9 mouse cellular contexts compared by ENCODE assay signal in genomic region chr11:55158785-55159359, GRCm38 (mm10). TPM values are rescaled to one million over a fixed set of nuclear protein-coding genes. Genes with fewer than 3 reads are reported as not detected.
DNase-seq lines count a peak whose midpoint lies in the region; ATAC-seq and TF ChIP-seq lines count a peak whose summit lies in the region.
"Had no signal": no experiment of that assay in that cellular context is flagged by ENCODE, and none has a peak within 500 bp of the region (broad histone marks: within the 10 kb centered on the region; RNA-seq: fewer than 3 reads in every experiment).

No protein-coding gene starts in this region.

- no peak overlapping the region for H3K4me3 ChIP-seq in intestine, embryonic 14.5 days (ENCODE audit: low read depth, low read length)
- H3K4me3 ChIP-seq in intestine, embryonic 16.5 days (ENCODE audit: low read length): no peak overlapping the region
- H3K4me3 ChIP-seq in left cerebral cortex, adult 2 months: no peak overlapping the region
- H3K4me3 ChIP-seq: embryonic facial prominence, embryonic 13.5 days had no signal

- no peaks in the 10 kb centered on the region for H3K27me3 ChIP-seq in intestine, embryonic 14.5 days (replicated peaks; ENCODE audit: control insufficient read depth, insufficient read depth, low read length)
- H3K27me3 ChIP-seq in intestine, embryonic 16.5 days (replicated peaks; ENCODE audit: control insufficient read depth, insufficient read depth, low read length): no peaks in the 10 kb centered on the region
- H3K27me3 ChIP-seq in splenic B cell, adult 2 months (ENCODE audit: control insufficient read depth, insufficient read depth, low read length, poor library complexity, severe bottlenecking): no peaks in the 10 kb centered on the region
- H3K27me3 ChIP-seq: embryonic facial prominence, embryonic 13.5 days had no signal

- peak; percentile 88 for TF ChIP-seq CTCF in left cerebral cortex, adult 2 months (IDR thresholded peaks at IDR 0.05)

- intact Hi-C loops in left cerebral cortex, adult 2 months (cut with DNase I): loop anchor here (1.0 to 5.0 kb wide), 3 partner anchors 72 to 161 kb away; no protein-coding TSS in a partner anchor

- WGBS in intestine, embryonic 14.5 days: 51% methylated on average over 13 of the region's 13 CpGs
- WGBS in intestine, embryonic 16.5 days: 56% methylated on average over 13 of the region's 13 CpGs

- H3K4me1 ChIP-seq in intestine, embryonic 14.5 days (replicated peaks; ENCODE audit: control insufficient read depth, insufficient read depth, low read length): no peaks in the 10 kb centered on the region
- no peaks in the 10 kb centered on the region for H3K4me1 ChIP-seq in intestine, embryonic 16.5 days (ENCODE audit: control insufficient read depth, insufficient read depth, low read length)
- H3K4me1 ChIP-seq: embryonic facial prominence, embryonic 13.5 days had no signal

- DNase-seq in intestine, embryonic 14.5 days (ENCODE audit: low spot score): peak; percentile 91
- peak; percentile 79 for DNase-seq in c-Kit-positive CD71-negative TER-119-negative erythroid progenitor cells, embryonic 14.5 days (ENCODE audit: low read depth)
- peak; percentile 96 for DNase-seq in induced T-regulatory cell, adult 2 months (ENCODE audit: low read depth)
- DNase-seq in left cerebral cortex, adult 2 months (ENCODE audit: extremely low spot score in 1 of 2, low spot score in 2 of 2): peak; percentile 66 to 83
- peak; percentile 61 to 79 for DNase-seq in monocyte, adult 2 months (ENCODE audit: low read depth in 1 of 2, low spot score in 2 of 2)
- DNase-seq in splenic B cell, adult 2 months (ENCODE audit: low read depth, low spot score): peak; percentile 94

- H3K27ac ChIP-seq in intestine, embryonic 14.5 days (ENCODE audit: low read depth): no peak overlapping the region
- H3K27ac ChIP-seq in intestine, embryonic 16.5 days (ENCODE audit: low read length): no peak overlapping the region
- no peak overlapping the region for H3K27ac ChIP-seq in left cerebral cortex, adult 2 months
- H3K27ac ChIP-seq: embryonic facial prominence, embryonic 13.5 days had no signal

- ATAC-seq in intestine, embryonic 14.5 days (replicated peaks; ENCODE audit: low FRiP score, low TSS enrichment, low read depth): peak; percentile 5; the same call in 1 of the 2 replicates
- ATAC-seq in intestine, embryonic 16.5 days: no peak
- peak; percentile 86 for ATAC-seq in frontal cortex, adult (ENCODE audit: low TSS enrichment)

- no peak overlapping the region for H3K9ac ChIP-seq in intestine, embryonic 14.5 days (ENCODE audit: low read length)
- H3K9ac ChIP-seq in intestine, embryonic 16.5 days (ENCODE audit: low read depth, low read length): no peak overlapping the region
- H3K9ac ChIP-seq: embryonic facial prominence, embryonic 13.5 days had no signal

- no peaks in the 10 kb centered on the region for H3K36me3 ChIP-seq in intestine, embryonic 14.5 days (ENCODE audit: control insufficient read depth, insufficient read depth, low read length)
- no peaks in the 10 kb centered on the region for H3K36me3 ChIP-seq in intestine, embryonic 16.5 days (ENCODE audit: control insufficient read depth, insufficient read depth, low read length)
- H3K36me3 ChIP-seq in splenic B cell, adult 2 months (ENCODE audit: control insufficient read depth, insufficient read depth, low read length, poor library complexity, severe bottlenecking): no peaks in the 10 kb centered on the region
- H3K36me3 ChIP-seq: embryonic facial prominence, embryonic 13.5 days had no signal

- H3K9me3 ChIP-seq in intestine, embryonic 14.5 days (ENCODE audit: control insufficient read depth, low read length): no peaks in the 10 kb centered on the region
- no peaks in the 10 kb centered on the region for H3K9me3 ChIP-seq in intestine, embryonic 16.5 days (ENCODE audit: control insufficient read depth, low read length)
- H3K9me3 ChIP-seq: embryonic facial prominence, embryonic 13.5 days had no signal

- no peak overlapping the region for H3K4me2 ChIP-seq in intestine, embryonic 14.5 days (ENCODE audit: low read length)
- H3K4me2 ChIP-seq in intestine, embryonic 16.5 days (ENCODE audit: low read depth, low read length): no peak overlapping the region
- H3K4me2 ChIP-seq: embryonic facial prominence, embryonic 13.5 days had no signal

RNA-seq across cellular contexts. Expression of gene Slc36a3, which starts 7.4 kb away (rescaled TPM):
- polyA plus RNA-seq in intestine, embryonic 14.5 days (2014; fragmentation: Nextera tagmentation; extraction: Ambion mirVana): not detected in 2 replicates
- not detected in 2 replicates for polyA plus RNA-seq in intestine, embryonic 16.5 days (2015; fragmentation: Nextera tagmentation; extraction: Ambion mirVana)
- total RNA-seq in left cerebral cortex, adult 2 months (2021): not detected
- polyA plus RNA-seq: embryonic facial prominence, embryonic 13.5 days had no signal

RNA-seq across cellular contexts. Expression of gene Slc36a2, which starts 26.0 kb away (rescaled TPM):
- 0.09 TPM in 2 replicates for polyA plus RNA-seq in intestine, embryonic 14.5 days (2014; fragmentation: Nextera tagmentation; extraction: Ambion mirVana)
- polyA plus RNA-seq in intestine, embryonic 16.5 days (2015; fragmentation: Nextera tagmentation; extraction: Ambion mirVana): 0.32 and 0.70 TPM in 2 replicates
- total RNA-seq in left cerebral cortex, adult 2 months (2021): under 1 TPM in 1 of 2 experiments, not detected in 1; 0.32 TPM

RNA-seq across cellular contexts. Expression of gene Slc36a1, which starts 45.3 kb away (rescaled TPM):
- 2.6 and 2.9 TPM in 2 replicates for polyA plus RNA-seq in intestine, embryonic 14.5 days (2014; fragmentation: Nextera tagmentation; extraction: Ambion mirVana)
- polyA plus RNA-seq in intestine, embryonic 16.5 days (2015; fragmentation: Nextera tagmentation; extraction: Ambion mirVana): 2.4 and 2.8 TPM in 2 replicates
- 10 to 100 TPM; 74.0 to 79.1 TPM for total RNA-seq in left cerebral cortex, adult 2 months (2021)
